Mouse (Mus musculus) splenic B cell, adult 2 months (primary cell): ENCODE data around the gene Kit.

ENCODE experiments used
- DNase-seq: peaks from one replicate; pipeline ENCODE4 v3.0.0-alpha.2; 2011; ENCODE audit warnings: low read depth, low spot score
- H3K27me3 ChIP-seq: 2 replicates; pipeline ENCODE4 v1.6.1; 2012; ENCODE audit warnings: mild to moderate bottlenecking, low read length, moderate library complexity, mixed read lengths; ENCODE audit not compliant: control insufficient read depth, poor library complexity, insufficient read depth, severe bottlenecking
- H3K36me3 ChIP-seq: 2 replicates; pipeline ENCODE4 v1.6.1; 2012; ENCODE audit warnings: mild to moderate bottlenecking, low read length, moderate library complexity, mixed read lengths; ENCODE audit not compliant: control insufficient read depth, poor library complexity, insufficient read depth, severe bottlenecking

Gene Kit

DNA sequence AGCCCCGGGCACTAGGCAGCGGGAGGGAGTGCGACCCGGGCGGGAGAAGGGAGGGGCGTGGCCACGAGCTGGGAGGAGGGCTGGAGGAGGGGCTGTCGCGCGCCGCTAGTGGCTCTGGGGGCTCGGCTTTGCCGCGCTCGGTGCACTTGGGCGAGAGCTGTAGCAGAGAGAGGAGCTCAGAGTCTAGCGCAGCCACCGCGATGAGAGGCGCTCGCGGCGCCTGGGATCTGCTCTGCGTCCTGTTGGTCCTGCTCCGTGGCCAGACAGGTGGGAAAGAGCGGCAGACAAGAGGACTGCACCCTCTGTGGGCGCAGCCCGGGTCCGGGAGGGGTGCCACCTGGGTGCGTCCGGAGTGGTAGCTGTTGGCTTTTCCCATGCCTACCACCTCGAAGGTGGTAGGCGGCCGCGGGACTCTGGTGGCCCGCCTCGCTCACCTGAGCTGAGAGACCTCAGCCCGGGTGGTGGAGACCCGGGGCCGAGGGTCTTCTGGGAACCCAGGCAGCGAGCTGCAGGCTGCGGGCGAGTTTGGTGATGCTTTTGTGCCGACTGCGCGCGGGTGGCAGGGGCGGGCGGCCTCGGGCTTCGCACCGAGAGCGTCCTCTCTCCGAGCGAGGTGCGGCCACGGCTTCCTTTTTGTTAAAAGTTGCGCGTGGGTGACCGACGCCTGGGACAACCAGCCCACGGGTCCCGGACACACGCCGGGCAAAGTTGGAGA is at the start of gene Kit:
TSS of gene Kit (plus strand) at position 65 of the 715 bp plus-strand sequence.
- no peaks in the 10 kb centered on the region for H3K36me3 ChIP-seq
- peak; percentile 3 for DNase-seq
- H3K27me3 ChIP-seq, result peaks cover 4% of the 10 kb centered on the region; the same call in 1 of the 2 replicates

DNA sequence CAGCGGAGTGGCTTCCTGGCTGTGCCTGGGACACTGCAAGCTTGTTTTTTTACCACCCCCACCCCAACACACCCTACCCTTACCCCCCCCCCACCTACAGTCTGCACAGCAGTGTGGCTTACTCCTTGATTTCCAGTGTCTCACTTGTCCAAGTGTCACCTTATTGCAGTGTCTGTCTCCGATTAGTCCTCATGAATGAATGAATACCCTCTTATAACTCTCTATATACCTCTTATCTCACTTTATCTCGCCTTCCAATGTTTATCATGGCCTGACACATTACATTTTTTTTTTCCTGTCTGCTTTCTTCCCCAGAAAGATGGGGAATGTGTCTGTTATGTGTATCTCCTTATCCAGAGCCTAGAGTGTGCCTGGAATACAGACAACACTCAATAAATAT is 38.6 kb upstream of the Kit start:
- no peak for DNase-seq
- Histone ChIP-seq H3K36me3 (no peaks in the 10 kb centered on the region), H3K27me3 (no peaks in the 10 kb centered on the region)

DNA sequence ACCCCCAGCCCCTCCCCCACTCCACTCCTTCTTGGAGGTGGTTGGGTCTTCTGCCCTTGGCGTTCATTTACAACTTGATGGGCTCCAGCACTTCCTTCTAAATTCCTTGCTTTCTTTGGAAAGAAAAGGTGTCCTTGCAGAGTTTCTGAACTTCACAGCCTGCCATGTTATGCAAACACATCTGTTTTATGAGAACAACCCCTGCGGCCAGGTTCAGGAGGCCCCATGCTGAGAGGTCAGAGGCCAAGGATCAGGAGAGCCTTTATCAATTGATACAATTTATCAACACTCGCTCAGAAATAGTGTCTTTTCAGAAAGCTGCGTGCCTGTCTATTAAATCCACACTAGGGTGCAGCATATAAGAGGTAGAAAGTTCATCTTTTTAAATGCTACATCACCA is 37.0 kb upstream of the Kit start:
- no peak for DNase-seq
- H3K36me3 ChIP-seq, result no peaks in the 10 kb centered on the region
- no peaks in the 10 kb centered on the region for H3K27me3 ChIP-seq

DNA sequence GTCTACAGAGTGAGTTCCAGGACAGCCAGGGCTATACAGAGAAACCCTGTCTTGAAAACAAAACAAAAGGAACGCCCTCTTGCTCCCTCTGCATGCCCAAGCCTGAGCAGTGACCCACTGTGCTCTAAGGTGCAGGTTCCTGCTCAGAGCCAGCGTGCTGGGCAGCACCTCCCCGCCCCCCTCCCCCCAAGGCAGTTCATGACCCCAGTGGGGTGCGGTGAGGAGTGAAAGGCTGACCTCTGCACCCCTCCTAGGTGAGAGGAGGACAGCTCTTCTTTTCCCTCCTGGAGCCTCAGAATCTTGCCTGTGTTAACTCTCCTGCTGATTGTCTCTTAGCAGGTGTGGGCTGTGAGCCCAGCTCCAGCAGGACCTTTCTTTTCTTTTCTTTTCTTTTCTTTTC is 36.3 kb upstream of the Kit start:
- DNase-seq, result no peak
- no peaks in the 10 kb centered on the region for H3K27me3 ChIP-seq
- no peaks in the 10 kb centered on the region for H3K36me3 ChIP-seq

GRCm38 (mm10) chr5:75539098-75539497 is 35.6 kb upstream of the Kit start:
- Histone ChIP-seq H3K27me3 (no peaks in the 10 kb centered on the region), H3K36me3 (no peaks in the 10 kb centered on the region)
- no peak for DNase-seq

DNA sequence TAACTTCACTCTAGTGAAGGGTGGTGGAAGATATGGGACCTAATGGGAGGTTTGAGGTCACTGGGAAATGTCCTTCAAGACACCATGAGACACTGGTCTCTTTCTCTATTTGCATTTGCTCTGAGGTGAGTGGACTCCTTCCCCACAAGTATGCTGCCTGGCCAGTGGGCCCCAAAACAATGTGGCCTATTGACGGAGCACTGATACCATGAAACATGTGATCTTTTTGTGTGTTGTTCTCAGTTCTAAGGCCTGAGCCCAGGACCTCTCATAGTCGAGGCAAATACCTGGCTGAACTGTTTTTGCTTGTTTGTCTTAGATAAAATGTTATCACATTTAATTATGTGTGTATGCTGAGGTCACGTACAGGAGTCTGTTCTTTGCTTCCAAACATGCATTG is 31.0 kb upstream of the Kit start:
- DNase-seq, result no peak
- no peaks in the 10 kb centered on the region for H3K36me3 ChIP-seq
- H3K27me3 ChIP-seq, result no peaks in the 10 kb centered on the region

DNA sequence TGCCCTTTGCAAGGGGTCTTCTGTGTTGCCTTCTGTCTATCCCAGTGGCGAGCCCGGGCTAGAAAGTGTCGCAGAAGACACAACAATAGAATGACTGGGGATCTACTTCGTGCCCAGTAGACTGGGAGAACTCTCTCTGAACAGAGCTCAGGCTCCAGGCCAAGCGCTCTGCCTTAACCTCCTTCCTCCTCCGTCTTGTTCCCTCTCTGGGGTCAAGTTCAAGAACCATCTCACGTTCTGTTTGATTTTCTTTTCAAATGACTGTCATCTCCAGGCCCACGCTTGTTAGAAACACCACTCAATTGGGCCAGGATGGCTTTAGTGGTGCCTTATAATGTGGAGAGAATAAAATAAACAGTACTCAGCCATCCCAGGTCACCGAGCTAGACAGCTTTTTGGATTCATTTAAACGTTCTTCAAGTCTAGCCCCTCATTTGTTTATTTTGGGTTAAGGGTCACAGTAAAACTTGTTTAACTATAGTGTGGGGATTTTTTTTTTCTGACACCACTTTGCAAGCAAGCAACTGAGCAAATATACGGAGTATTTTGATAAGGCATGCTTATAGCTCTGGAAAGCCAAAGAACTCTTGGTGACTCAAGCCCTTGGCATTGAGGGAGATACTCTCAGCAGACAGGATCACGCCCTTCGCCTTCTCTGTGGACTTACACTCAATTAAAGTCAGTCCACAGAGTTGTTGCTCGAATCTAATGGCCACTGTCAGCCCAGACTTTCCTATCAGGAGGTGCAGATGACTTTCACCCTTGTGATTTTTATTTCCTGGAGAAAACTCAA is 30.0 kb upstream of the Kit start:
- Histone ChIP-seq H3K27me3 (no peaks in the 10 kb centered on the region), H3K36me3 (no peaks in the 10 kb centered on the region)
- DNase-seq, result no peak

DNA sequence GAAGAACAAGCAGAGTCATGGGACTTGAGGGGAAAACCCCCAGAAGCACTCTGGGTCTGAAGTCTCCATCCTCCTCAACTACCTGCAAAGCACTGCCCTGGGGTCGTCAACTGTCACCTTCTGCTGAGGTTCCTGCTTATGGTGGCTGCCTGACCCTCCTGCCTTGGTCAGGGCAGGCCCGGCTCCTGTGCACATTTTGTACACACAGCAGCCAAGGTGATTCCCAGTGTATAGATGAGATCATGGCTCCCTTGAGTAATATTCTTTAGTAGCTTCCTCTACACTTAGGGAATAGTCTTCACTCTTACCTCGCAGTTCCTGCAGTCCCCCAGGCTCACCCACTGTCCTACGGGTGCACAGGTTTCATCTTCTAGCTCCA is 29.5 kb upstream of the Kit start:
- H3K36me3 ChIP-seq, result no peaks in the 10 kb centered on the region
- no peaks in the 10 kb centered on the region for H3K27me3 ChIP-seq
- DNase-seq, result no peak

GRCm38 (mm10) chr5:75553021-75553420 is 21.7 kb upstream of the Kit start:
- no peaks in the 10 kb centered on the region for H3K27me3 ChIP-seq
- DNase-seq, result no peak
- no peaks in the 10 kb centered on the region for H3K36me3 ChIP-seq

GRCm38 (mm10) chr5:75557636-75558035 is 17.1 kb upstream of the Kit start:
- DNase-seq, result no peak
- no peaks in the 10 kb centered on the region for H3K27me3 ChIP-seq
- no peaks in the 10 kb centered on the region for H3K36me3 ChIP-seq

DNA sequence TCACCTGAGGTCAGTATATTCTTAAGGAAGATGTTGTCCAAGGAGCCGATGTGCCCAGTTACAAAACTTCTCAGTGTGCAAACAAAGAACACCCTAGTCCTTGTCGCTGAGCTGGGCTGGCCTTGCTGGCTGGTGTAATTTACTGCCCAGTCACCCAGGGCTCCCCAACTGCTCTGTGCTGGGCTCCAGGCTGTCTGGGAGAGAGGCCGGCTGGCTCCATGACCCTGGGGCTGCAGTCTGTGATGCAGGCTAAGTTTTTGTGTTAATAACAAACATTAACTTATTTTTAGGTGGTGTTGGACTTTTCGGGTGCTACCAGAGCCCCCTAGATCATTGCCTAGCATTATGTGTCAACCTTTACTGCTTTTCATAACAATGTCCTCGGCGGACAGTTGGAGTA is 15.4 kb upstream of the Kit start:
- DNase-seq, result no peak
- H3K36me3 ChIP-seq, result no peaks in the 10 kb centered on the region

GRCm38 (mm10) chr5:75561231-75561630 is 13.5 kb upstream of the Kit start:
- DNase-seq, result no peak
- H3K36me3 ChIP-seq, result no peaks in the 10 kb centered on the region

More for the DNA sequence above, 15.4 kb upstream of the Kit start:
- H3K27me3 ChIP-seq, result no peaks in the 10 kb centered on the region

GRCm38 (mm10) chr5:75574151-75574851 is 415 bp upstream of the Kit start:
- no peaks in the 10 kb centered on the region for H3K36me3 ChIP-seq
- H3K27me3 ChIP-seq, result peaks cover 4% of the 10 kb centered on the region; the same call in 1 of the 2 replicates
- no peak for DNase-seq

More at GRCm38 (mm10) chr5:75561231-75561630, 13.5 kb upstream of the Kit start:
- no peaks in the 10 kb centered on the region for H3K27me3 ChIP-seq

GRCm38 (mm10) chr5:75575567-75576515 is 1.1 kb downstream of the Kit start:
- no peak for DNase-seq
- H3K27me3 ChIP-seq, result peaks cover 4% of the 10 kb centered on the region; the same call in 1 of the 2 replicates
- no peaks in the 10 kb centered on the region for H3K36me3 ChIP-seq
